Mouse (Mus musculus) T-helper 17 cell (primary cell): ENCODE results near the gene Hnf1b.

Experiments used
- in situ Hi-C, 2 experiments: fragments of 300-600 bp; cut with MboI, MseI; formaldehyde crosslinking; loops; 1 replicate in 1 of 2; 2 replicates in 1 of 2; pipeline ENCODE4 v1.15.1; 2025; ENCODE audit warnings: high pct_unique_total_duplicates in 2 of 2

The Hnf1b gene

GRCm38 (mm10) chr11:83852501-83853211 is 2.8 kb downstream of the Hnf1b start:
- in situ Hi-C loops, result no loop called here

GRCm38 (mm10) chr11:83853221-83853792 is 3.4 kb downstream of the Hnf1b start:
- in situ Hi-C loops, result no loop called here

GRCm38 (mm10) chr11:83854091-83854490 is 4.2 kb downstream of the Hnf1b start:
- in situ Hi-C loops, result no loop called here

- in situ Hi-C loops, result no loop called here
Observed at GRCm38 (mm10) chr11:83854707-83855106, 4.8 kb downstream of the Hnf1b start.

- in situ Hi-C loops, result no loop called here
Observed at GRCm38 (mm10) chr11:83857256-83857655, 7.4 kb downstream of the Hnf1b start.

- in situ Hi-C loops, result no loop called here
Observed at GRCm38 (mm10) chr11:83865286-83865685, 15.4 kb downstream of the Hnf1b start.

- in situ Hi-C loops, result no loop called here
Observed at GRCm38 (mm10) chr11:83867571-83867970, 17.7 kb downstream of the Hnf1b start.

- in situ Hi-C loops, result no loop called here
Observed at GRCm38 (mm10) chr11:83869147-83869546, 19.3 kb downstream of the Hnf1b start.

GRCm38 (mm10) chr11:83869686-83870085 is 19.8 kb downstream of the Hnf1b start:
- in situ Hi-C loops, result no loop called here

- in situ Hi-C loops, result no loop called here
Observed at GRCm38 (mm10) chr11:83871780-83872554, 22.1 kb downstream of the Hnf1b start.

GRCm38 (mm10) chr11:83873509-83873908 is 23.6 kb downstream of the Hnf1b start:
- in situ Hi-C loops, result no loop called here

GRCm38 (mm10) chr11:83876630-83877029 is 26.8 kb downstream of the Hnf1b start:
- in situ Hi-C loops, result no loop called here

GRCm38 (mm10) chr11:83877765-83878164 is 27.9 kb downstream of the Hnf1b start:
- in situ Hi-C loops, result no loop called here

GRCm38 (mm10) chr11:83878417-83878952 is 28.6 kb downstream of the Hnf1b start:
- in situ Hi-C loops, result no loop called here

GRCm38 (mm10) chr11:83879130-83879529 is 29.3 kb downstream of the Hnf1b start:
- in situ Hi-C loops, result no loop called here

GRCm38 (mm10) chr11:83881438-83881837 is 31.6 kb downstream of the Hnf1b start:
- in situ Hi-C loops, result no loop called here

GRCm38 (mm10) chr11:83882552-83882951 is 32.7 kb downstream of the Hnf1b start:
- in situ Hi-C loops, result no loop called here

GRCm38 (mm10) chr11:83883074-83883473 is 33.2 kb downstream of the Hnf1b start:
- in situ Hi-C loops, result no loop called here

GRCm38 (mm10) chr11:83883812-83884211 is 33.9 kb downstream of the Hnf1b start:
- in situ Hi-C loops, result no loop called here

GRCm38 (mm10) chr11:83885175-83885574 is 35.3 kb downstream of the Hnf1b start:
- in situ Hi-C loops, result no loop called here

GRCm38 (mm10) chr11:83886746-83887145 is 36.9 kb downstream of the Hnf1b start:
- in situ Hi-C loops, result no loop called here

- in situ Hi-C loops, result no loop called here
Observed at GRCm38 (mm10) chr11:83891366-83891765, 41.5 kb downstream of the Hnf1b start.
